Mouse (Mus musculus) ES-Bruce4 (cell line): Measurements from ENCODE around the gene Ugt1a6a.

Source experiments
- CTCF ChIP-seq: IDR thresholded peaks from one replicate; pipeline ENCODE4 v1.8.1; 2011; ENCODE audit warnings: low read depth, low read length
- POLR2A ChIP-seq: IDR thresholded peaks from one replicate; pipeline ENCODE4 v1.8.1; 2011; ENCODE audit warnings: low read length; ENCODE audit not compliant: insufficient read depth

DNA sequence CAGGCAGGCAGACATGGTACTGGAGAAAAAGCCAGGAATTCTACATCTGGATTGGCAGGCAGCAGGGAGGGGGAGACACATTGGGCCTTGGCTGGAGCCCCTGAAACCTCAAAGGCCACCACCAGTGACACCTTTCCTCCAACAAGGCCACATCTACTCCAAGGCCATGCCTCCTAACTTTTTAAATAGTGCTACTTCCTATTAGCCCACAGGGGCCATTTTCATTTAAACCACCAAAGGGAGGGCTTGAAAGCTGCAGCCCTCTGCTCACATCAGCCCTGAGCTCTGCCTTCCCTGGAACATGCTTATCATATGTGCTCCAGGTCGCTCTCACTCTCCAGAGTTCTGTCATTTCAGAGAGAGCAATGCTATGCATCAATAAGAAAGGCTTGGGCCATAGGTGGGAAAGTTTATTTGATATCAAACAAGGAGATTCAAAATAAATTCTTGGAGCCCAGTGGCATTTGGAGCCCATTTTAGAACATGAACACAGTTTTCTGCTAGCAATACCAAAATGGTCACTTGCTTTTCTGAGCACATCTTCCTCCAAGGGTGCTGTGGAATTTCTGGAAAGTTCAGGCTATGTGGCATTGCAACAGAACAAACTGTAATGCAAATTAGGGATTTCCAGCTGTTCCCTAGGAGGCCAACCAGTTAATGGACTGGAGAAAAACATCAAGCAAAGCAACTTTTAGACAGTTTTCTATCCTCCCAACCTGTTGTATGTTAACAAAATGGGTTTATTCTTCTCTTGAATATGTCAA lies 29.8 kb upstream of the Ugt1a6a start:
- no peak for TF ChIP-seq POLR2A
- no peak for TF ChIP-seq CTCF
